Mouse (Mus musculus) limb, embryonic 13.5 days (tissue): ENCODE results near the gene Zcchc7. TPM values are rescaled to one million over a fixed set of nuclear protein-coding genes. Genes with fewer than 3 reads are reported as not detected.

Experiments used
- ATAC-seq: fragments of 200-750 bp; cut with Nextera tagmentation; 2 replicates; pipeline ENCODE4 v1.8.0; 2017; ENCODE audit warnings: low read depth, moderate number of reproducible peaks, moderate TSS enrichment; ENCODE audit not compliant: low FRiP score
- H3K27ac ChIP-seq: fragments of 300-500 bp; sonication (generic); 2 replicates; pipeline ENCODE4 v1.5.1; 2015; ENCODE audit warnings: inconsistent platforms, mild to moderate bottlenecking, moderate library complexity
- H3K27me3 ChIP-seq: fragments of 300-500 bp; sonication (generic); 2 replicates; pipeline ENCODE4 v1.6.1; 2015; ENCODE audit warnings: mild to moderate bottlenecking, inconsistent platforms
- H3K36me3 ChIP-seq: fragments of 300-500 bp; sonication (generic); 2 replicates; pipeline ENCODE4 v1.6.1; 2015; ENCODE audit warnings: inconsistent platforms, mild to moderate bottlenecking, moderate library complexity
- H3K4me1 ChIP-seq: fragments of 300-500 bp; sonication (generic); 2 replicates; pipeline ENCODE4 v1.6.1; 2015; ENCODE audit warnings: inconsistent platforms
- H3K4me2 ChIP-seq: fragments of 300-500 bp; sonication (generic); replicated peaks from 2 replicates; pipeline ENCODE4 v1.6.1; 2015; ENCODE audit warnings: inconsistent platforms, mild to moderate bottlenecking, moderate library complexity
- H3K4me3 ChIP-seq: fragments of 300-500 bp; sonication (generic); 2 replicates; pipeline ENCODE4 v1.5.1; 2015; ENCODE audit warnings: moderate library complexity, mild to moderate bottlenecking, inconsistent platforms
- H3K9ac ChIP-seq: fragments of 300-500 bp; sonication (generic); 2 replicates; pipeline ENCODE4 v1.6.1; 2015; ENCODE audit warnings: mild to moderate bottlenecking, inconsistent platforms
- H3K9me3 ChIP-seq: fragments of 300-500 bp; sonication (generic); 2 replicates; pipeline ENCODE4 v1.6.1; 2016; ENCODE audit warnings: inconsistent platforms
- WGBS: fragments of 180-500 bp; shearing (Covaris S2); methylation state at CpG from one replicate; pipeline ENCODE4 v1.1.7; 2015; 5-methylcytosine and 5-hydroxymethylcytosine counted together
- polyA plus RNA-seq: library from polyadenylated mRNA; unstranded; fragments of >200 nt; fragmentation: Nextera tagmentation; extraction: Ambion mirVana; gene quantifications from 2 replicates; pipeline ENCODE4 v1.2.1, GENCODE M21; 2015

Zcchc7 gene
- polyA plus RNA-seq, 1 experiment from 2014 or later, result 41.5 TPM

GRCm38 (mm10) chr4:44880065-44880623 lies 124.5 kb downstream of the Zcchc7 start:
- Histone ChIP-seq H3K27ac (no peak overlapping the region), H3K4me3 (no peak overlapping the region), H3K27me3 (no peaks in the 10 kb centered on the region), H3K9ac (no peak overlapping the region), H3K36me3 (no peaks in the 10 kb centered on the region), H3K4me2 (no peak overlapping the region), H3K9me3 (no peaks in the 10 kb centered on the region), H3K4me1 (0 out of 2 replicates have a peak, but pooled peaks cover 4% of the 10 kb centered on the region)
- ATAC-seq, result no peak
- WGBS, result 55% methylated on average over 7 of the region's 7 CpGs

- no peak overlapping the region for H3K27ac ChIP-seq
- H3K9me3 ChIP-seq, result no peaks in the 10 kb centered on the region
- 75% methylated on average over 6 of the region's 6 CpGs for WGBS
- H3K36me3 ChIP-seq, result no peaks in the 10 kb centered on the region
- H3K4me3 ChIP-seq, result no peak overlapping the region
- ATAC-seq, result no peak
- no peak overlapping the region for H3K4me2 ChIP-seq
- no peak overlapping the region for H3K9ac ChIP-seq
- H3K4me1 ChIP-seq, result no peaks in the 10 kb centered on the region
- no peaks in the 10 kb centered on the region for H3K27me3 ChIP-seq
Observed at GRCm38 (mm10) chr4:44886143-44886542, 130.5 kb downstream of the Zcchc7 start.

- 68% methylated on average over 6 of the region's 6 CpGs for WGBS
- H3K36me3 ChIP-seq, result peaks cover 12% of the 10 kb centered on the region
- H3K9me3 ChIP-seq, result no peaks in the 10 kb centered on the region
- H3K4me2 ChIP-seq, result no peak overlapping the region
- no peak overlapping the region for H3K4me3 ChIP-seq
- no peak overlapping the region for H3K27ac ChIP-seq
- H3K9ac ChIP-seq, result no peak overlapping the region
- H3K4me1 ChIP-seq, result no peaks in the 10 kb centered on the region
- no peak for ATAC-seq
- no peaks in the 10 kb centered on the region for H3K27me3 ChIP-seq
Observed at GRCm38 (mm10) chr4:44891344-44891743, 135.7 kb downstream of the Zcchc7 start.

- H3K36me3 ChIP-seq, result no peaks in the 10 kb centered on the region
- H3K27ac ChIP-seq, result no peak overlapping the region
- no peak overlapping the region for H3K4me2 ChIP-seq
- H3K9ac ChIP-seq, result no peak overlapping the region
- H3K27me3 ChIP-seq, result no peaks in the 10 kb centered on the region
- H3K4me3 ChIP-seq, result no peak overlapping the region
- peaks cover 16% of the 10 kb centered on the region for H3K4me1 ChIP-seq
- no peaks in the 10 kb centered on the region for H3K9me3 ChIP-seq
- ATAC-seq, result no peak
- WGBS, result 48% methylated on average over 11 of the region's 11 CpGs
Observed at GRCm38 (mm10) chr4:44905651-44906271, 150.1 kb downstream of the Zcchc7 start.

- H3K4me2 ChIP-seq, result no peak overlapping the region
- no peak overlapping the region for H3K9ac ChIP-seq
- no peaks in the 10 kb centered on the region for H3K36me3 ChIP-seq
- WGBS, result 46% methylated on average over 4 of the region's 4 CpGs
- H3K27ac ChIP-seq, result no peak overlapping the region
- peaks cover 16% of the 10 kb centered on the region for H3K4me1 ChIP-seq
- H3K9me3 ChIP-seq, result no peaks in the 10 kb centered on the region
- H3K4me3 ChIP-seq, result no peak overlapping the region
- ATAC-seq, result no peak
- no peaks in the 10 kb centered on the region for H3K27me3 ChIP-seq
Observed at GRCm38 (mm10) chr4:44906399-44906798, 150.7 kb downstream of the Zcchc7 start.

- no peaks in the 10 kb centered on the region for H3K9me3 ChIP-seq
- ATAC-seq, result no peak
- no peak overlapping the region for H3K27ac ChIP-seq
- no peak overlapping the region for H3K9ac ChIP-seq
- 59% methylated on average over 2 of the region's 2 CpGs for WGBS
- no peak overlapping the region for H3K4me3 ChIP-seq
- H3K4me2 ChIP-seq, result no peak overlapping the region
- no peaks in the 10 kb centered on the region for H3K36me3 ChIP-seq
- peaks cover 16% of the 10 kb centered on the region for H3K4me1 ChIP-seq
- H3K27me3 ChIP-seq, result no peaks in the 10 kb centered on the region
Observed at GRCm38 (mm10) chr4:44910065-44910464, 154.4 kb downstream of the Zcchc7 start.

- Histone ChIP-seq H3K9ac (no peak overlapping the region), H3K36me3 (no peaks in the 10 kb centered on the region), H3K4me3 (no peak overlapping the region), H3K27me3 (no peaks in the 10 kb centered on the region), H3K4me2 (no peak overlapping the region), H3K9me3 (no peaks in the 10 kb centered on the region), H3K27ac (no peak overlapping the region), H3K4me1 (peaks cover 12% of the 10 kb centered on the region)
- 91% methylated on average over 2 of the region's 2 CpGs for WGBS
- ATAC-seq, result no peak
Observed at GRCm38 (mm10) chr4:44910857-44911256, 155.2 kb downstream of the Zcchc7 start.

- Histone ChIP-seq H3K36me3 (peaks cover 4% of the 10 kb centered on the region; the same call in 1 of the 2 replicates), H3K4me2 (no peak overlapping the region), H3K27me3 (no peaks in the 10 kb centered on the region), H3K27ac (no peak overlapping the region), H3K9ac (no peak overlapping the region), H3K4me1 (peaks cover 10% of the 10 kb centered on the region; the same call in 1 of the 2 replicates), H3K4me3 (no peak overlapping the region), H3K9me3 (no peaks in the 10 kb centered on the region)
- WGBS, result 77% methylated on average over 5 of the region's 5 CpGs
- ATAC-seq, result no peak
Observed at GRCm38 (mm10) chr4:44917312-44917848, 161.7 kb downstream of the Zcchc7 start.

- H3K27me3 ChIP-seq, result no peaks in the 10 kb centered on the region
- no peak overlapping the region for H3K9ac ChIP-seq
- 72% methylated on average over 3 of the region's 3 CpGs for WGBS
- H3K9me3 ChIP-seq, result no peaks in the 10 kb centered on the region
- peaks cover 10% of the 10 kb centered on the region; the same call in 1 of the 2 replicates for H3K4me1 ChIP-seq
- ATAC-seq, result no peak
- H3K36me3 ChIP-seq, result peaks cover 4% of the 10 kb centered on the region; the same call in 1 of the 2 replicates
- no peak overlapping the region for H3K4me2 ChIP-seq
- H3K4me3 ChIP-seq, result no peak overlapping the region
- H3K27ac ChIP-seq, result no peak overlapping the region
Observed at GRCm38 (mm10) chr4:44917907-44918306, 162.2 kb downstream of the Zcchc7 start.

GRCm38 (mm10) chr4:44920831-44921230 lies 165.2 kb downstream of the Zcchc7 start:
- ATAC-seq, result no peak

GRCm38 (mm10) chr4:44922466-44923128 lies 166.9 kb downstream of the Zcchc7 start:
- WGBS, result 89% methylated on average over 7 of the region's 7 CpGs
- Histone ChIP-seq H3K9ac (no peak overlapping the region), H3K36me3 (peaks cover 16% of the 10 kb centered on the region), H3K4me1 (peaks cover 10% of the 10 kb centered on the region; the same call in 1 of the 2 replicates), H3K27ac (no peak overlapping the region), H3K4me3 (no peak overlapping the region), H3K27me3 (no peaks in the 10 kb centered on the region), H3K4me2 (no peak overlapping the region), H3K9me3 (no peaks in the 10 kb centered on the region)
- ATAC-seq, result no peak

More at GRCm38 (mm10) chr4:44920831-44921230, 165.2 kb downstream of the Zcchc7 start:
- WGBS, result 79% methylated on average over 5 of the region's 5 CpGs
- no peaks in the 10 kb centered on the region for H3K27me3 ChIP-seq
- peaks cover 4% of the 10 kb centered on the region; the same call in 1 of the 2 replicates for H3K36me3 ChIP-seq
- H3K9ac ChIP-seq, result no peak overlapping the region
- no peak overlapping the region for H3K4me3 ChIP-seq
- H3K4me2 ChIP-seq, result no peak overlapping the region
- no peak overlapping the region for H3K27ac ChIP-seq
- peaks cover 10% of the 10 kb centered on the region; the same call in 1 of the 2 replicates for H3K4me1 ChIP-seq
- no peaks in the 10 kb centered on the region for H3K9me3 ChIP-seq

GRCm38 (mm10) chr4:44923129-44923481 lies 167.4 kb downstream of the Zcchc7 start:
- Histone ChIP-seq H3K27ac (no peak overlapping the region), H3K4me1 (0 out of 2 replicates have a peak, but pooled peaks cover 10% of the 10 kb centered on the region), H3K9ac (no peak overlapping the region), H3K4me2 (no peak overlapping the region), H3K27me3 (no peaks in the 10 kb centered on the region), H3K9me3 (no peaks in the 10 kb centered on the region), H3K36me3 (peaks cover 16% of the 10 kb centered on the region), H3K4me3 (no peak overlapping the region)
- no peak for ATAC-seq
- WGBS, result 89% methylated on average over 5 of the region's 5 CpGs
